Mouse (Mus musculus): ENCODE measurements around the gene Pappa2.

DNA sequence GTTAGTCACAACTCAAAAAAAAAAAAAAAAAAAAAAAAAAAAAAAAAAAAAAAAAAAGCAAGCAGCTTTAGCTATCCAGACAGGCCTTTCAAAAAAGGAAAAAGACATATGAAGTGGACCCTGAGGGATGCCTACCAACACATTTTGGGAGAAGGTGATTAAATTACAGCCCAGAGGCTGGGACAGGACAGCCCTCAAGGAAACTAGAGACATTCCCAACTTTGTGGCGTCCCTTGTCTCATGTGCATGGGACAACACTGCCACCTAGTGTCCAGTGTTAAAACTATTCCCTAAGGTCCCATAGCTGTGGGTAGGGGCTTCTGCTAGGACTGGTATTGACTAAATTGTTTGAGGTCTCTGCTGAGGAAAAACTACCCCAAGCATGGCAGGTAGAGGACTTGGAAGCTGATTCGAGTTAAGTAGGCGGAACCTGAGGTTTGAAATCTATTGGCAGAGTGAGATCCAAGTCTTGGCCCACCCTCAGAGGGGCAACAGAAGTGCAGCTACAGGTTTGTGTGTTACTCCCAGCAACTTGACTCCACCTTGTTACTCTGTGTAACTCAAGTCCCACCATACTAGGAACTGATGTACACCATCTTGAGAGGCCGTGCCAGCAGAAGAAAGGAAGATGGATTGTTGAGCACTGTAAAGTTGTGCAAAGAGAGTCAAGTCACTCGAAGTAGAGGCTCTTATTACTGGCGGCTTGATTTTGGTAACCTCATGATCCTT, 26.6 kb downstream of the Pappa2 start:
- peak; percentile 70 for TF ChIP-seq CTCF (conservative IDR thresholded peaks at IDR 0.05; ENCODE audit: low read length)
- no peak for TF ChIP-seq POU5F1 (IDR thresholded peaks at IDR 0.05; ENCODE audit: borderline replicate concordance, low read length)

All from E14TG2a.4 (cell line).